Mouse (Mus musculus) NIH3T3 (cell line): Measurements from ENCODE around the gene Prps1l3.

Experiments used
- DNase-seq: peaks from one replicate; pipeline ENCODE4 v3.0.0-alpha.2; 2012; ENCODE audit warnings: low read depth

The Prps1l3 gene

GRCm38 (mm10) chr12:57243671-57244495 is 13.7 kb downstream of the Prps1l3 start:
- DNase-seq, result no peak

- peak; percentile 42 for DNase-seq
Measured at GRCm38 (mm10) chr12:57258572-57258971, 28.4 kb downstream of the Prps1l3 start.

GRCm38 (mm10) chr12:57275456-57275855 is 45.2 kb downstream of the Prps1l3 start:
- DNase-seq, result peak; percentile 68

- DNase-seq, result peak; percentile 78
Measured at GRCm38 (mm10) chr12:57281155-57282114, 51.2 kb downstream of the Prps1l3 start.

DNA sequence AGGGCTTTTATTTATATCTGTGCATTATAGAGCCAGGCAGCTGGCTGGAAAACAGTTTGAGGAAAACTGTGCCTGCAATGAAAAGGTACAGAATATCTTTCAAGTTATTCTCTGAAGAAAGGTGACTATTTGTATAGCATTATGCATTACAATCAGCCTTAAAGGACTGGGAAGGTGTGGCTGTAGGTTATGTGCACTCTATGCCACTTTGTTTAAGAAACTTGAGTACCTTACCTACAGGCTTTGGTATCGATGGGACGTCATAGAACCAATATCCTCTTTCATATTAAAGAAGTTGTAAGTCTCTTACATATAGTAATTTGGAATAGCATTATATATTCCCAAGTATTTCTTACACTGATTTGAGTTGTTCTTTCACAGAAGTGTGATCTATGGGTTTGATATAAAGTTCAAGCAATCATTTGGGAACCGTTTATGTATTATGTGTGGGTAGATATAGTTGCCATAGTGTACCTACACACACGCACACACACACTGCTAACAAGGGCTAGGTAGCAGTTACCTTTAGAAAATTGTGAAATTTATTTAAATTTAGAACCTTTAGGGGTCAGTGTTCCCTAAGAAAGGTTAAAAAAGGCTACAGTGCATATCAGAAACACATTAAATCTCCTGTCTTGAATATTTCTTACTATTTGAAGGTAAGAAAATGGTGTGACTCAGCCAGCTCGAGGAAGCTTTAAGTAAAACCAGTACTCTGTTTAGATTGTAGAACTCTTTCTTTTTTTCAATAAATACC is 55.3 kb downstream of the Prps1l3 start:
- DNase-seq, result no peak
